Mouse (Mus musculus) urinary bladder, adult 2 months (tissue): ENCODE results near the gene Sgsm3. TPM values are rescaled to one million over a fixed set of nuclear protein-coding genes. Genes with fewer than 3 reads are reported as not detected.

Source experiments
- polyA plus RNA-seq: library from polyadenylated mRNA; depleted of rRNA; stranded (reverse); fragments of >200 nt; gene quantifications from 2 replicates; pipeline ENCODE4 v1.2.3, GENCODE M21; 2012; rRNA removed

Gene Sgsm3
- polyA plus RNA-seq, 1 experiment, result 44.7 TPM

Other genes with a start within 250 kb of the Sgsm3 start
- gene Adsl, start 29.3 kb upstream of the Sgsm3 start, polyA plus RNA-seq, result 68.8 and 72.9 TPM in 2 replicates
- 9.3 and 16.9 TPM in 2 replicates for gene Mrtfa, start 213.0 kb downstream of the Sgsm3 start, polyA plus RNA-seq